Mouse (Mus musculus): ENCODE results near the gene Ctnna2.

GRCm38 (mm10) chr6:77869313-77869712 is 110.2 kb downstream of the Ctnna2 start:
- TF ChIP-seq POLR2A (IDR thresholded peaks at IDR 0.05; ENCODE audit: low read depth, low read length) (no peak), CTCF (IDR thresholded peaks at IDR 0.05; ENCODE audit: extremely low read depth, insufficient read length, insufficient replicate concordance, low read depth, low read length) (no peak)

Data from small intestine, adult 2 months (tissue).